Mouse (Mus musculus): ENCODE measurements at regions not wholly inside any gene's neighbourhood (a gene's known extent, or its start where the extent isn't known, plus 50 kb on each side); places are given as distances from the start of the nearest gene placed in this dataset.

- WGBS: 76% methylated on average over 3 of the region's 3 CpGs
- Histone ChIP-seq H3K9me3 (replicated peaks; ENCODE audit: control insufficient read depth, low read length, poor library complexity, severe bottlenecking) (no peaks in the 10 kb centered on the region), H3K4me3 (ENCODE audit: low read depth, low read length) (no peak overlapping the region), H3K27ac (ENCODE audit: low read length) (no peak overlapping the region), H3K27me3 (ENCODE audit: control insufficient read depth, insufficient read depth, low read depth, low read length) (no peaks in the 10 kb centered on the region), H3K36me3 (ENCODE audit: control insufficient read depth, insufficient read depth, low read length) (no peaks in the 10 kb centered on the region), H3K4me2 (ENCODE audit: low read length) (no peak overlapping the region), H3K9ac (ENCODE audit: low read depth, low read length) (no peak overlapping the region), H3K4me1 (ENCODE audit: control insufficient read depth, insufficient read depth, low read length) (no peaks in the 10 kb centered on the region)
- ATAC-seq: no peak
These were observed 573.8 kb downstream of the Hsfy2 start for GRCm38 (mm10) chr1:56063474-56063873.
